Mouse (Mus musculus): Measurements from ENCODE around the gene Ttll7.

Gene Ttll7

DNA sequence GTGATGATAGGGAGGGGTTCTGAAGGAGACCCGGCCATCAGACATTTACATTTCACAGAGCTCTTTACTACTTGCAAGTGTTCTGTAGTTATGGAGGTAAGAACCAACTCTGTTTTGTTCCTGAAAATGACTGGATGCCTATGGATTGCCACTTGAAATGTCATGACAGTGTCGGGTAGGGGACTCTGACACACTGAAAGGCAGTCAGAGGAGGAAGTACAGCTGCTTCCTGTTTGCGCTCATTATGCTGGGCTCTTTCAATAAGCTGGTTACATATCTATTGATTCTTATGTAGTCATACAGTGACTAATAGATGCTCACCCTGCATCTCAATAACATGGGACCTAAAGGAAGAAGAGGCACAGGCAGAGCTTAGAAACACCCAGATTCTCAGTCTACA, 148.8 kb downstream of the Ttll7 start:
- no peak for DNase-seq

DNA sequence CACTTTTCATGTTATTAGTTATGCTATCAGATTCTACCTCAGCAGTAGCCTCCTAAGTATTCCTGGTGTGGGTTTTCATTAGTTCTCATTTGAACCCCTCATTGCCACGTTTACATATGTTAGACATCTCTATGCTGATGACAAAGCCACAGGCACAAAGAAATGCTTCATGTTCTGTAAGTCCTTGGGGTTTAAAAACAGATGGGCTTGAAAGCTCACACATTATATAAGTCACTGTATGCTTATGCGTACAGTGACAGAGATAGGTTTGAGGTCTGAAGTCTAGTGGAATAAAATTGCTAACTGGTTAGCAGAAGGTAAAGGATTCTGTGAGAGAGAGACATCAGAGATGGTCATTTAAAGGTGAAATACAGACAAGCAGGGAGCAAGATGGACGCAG, 149.4 kb downstream of the Ttll7 start:
- no peak for DNase-seq

DNA sequence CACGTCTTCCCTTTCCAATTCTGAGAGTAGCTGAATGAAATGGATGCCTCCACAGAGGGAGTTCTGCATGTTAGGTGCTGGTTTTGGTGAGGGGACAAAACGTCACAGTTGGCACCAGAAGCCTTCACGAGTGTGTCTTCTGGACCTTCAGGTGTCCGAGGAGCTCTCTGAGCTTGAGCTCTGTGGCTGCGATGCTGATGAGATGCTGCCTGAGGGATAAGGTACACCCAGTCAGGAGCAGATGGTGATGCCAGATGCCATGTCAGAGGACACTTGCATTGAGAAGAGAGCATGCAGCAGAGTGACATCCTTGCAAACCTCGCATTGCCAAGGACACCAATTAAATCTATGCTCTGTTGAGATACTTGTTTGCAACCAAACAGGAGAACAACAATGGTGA, 164.3 kb downstream of the Ttll7 start:
- no peak for DNase-seq

DNA sequence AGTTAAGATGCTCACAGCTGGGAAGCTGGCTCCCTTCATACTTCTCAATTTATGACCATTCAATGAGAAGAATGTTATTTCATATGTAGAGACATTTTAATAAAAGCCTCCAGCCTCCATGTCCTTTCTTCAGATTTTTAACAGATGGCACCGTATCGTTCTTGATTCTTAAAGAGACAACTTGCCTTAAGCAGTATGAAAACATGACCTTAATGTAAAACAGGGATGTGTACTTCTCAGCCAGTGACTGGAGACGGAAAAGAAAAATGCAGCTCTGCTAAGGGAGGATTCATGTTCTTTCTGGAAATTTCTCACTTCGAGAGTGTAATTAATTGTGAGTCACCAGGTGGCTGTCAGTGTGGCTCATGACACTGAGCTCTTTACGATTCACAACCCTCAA, 167.3 kb downstream of the Ttll7 start:
- no peak for DNase-seq

DNA sequence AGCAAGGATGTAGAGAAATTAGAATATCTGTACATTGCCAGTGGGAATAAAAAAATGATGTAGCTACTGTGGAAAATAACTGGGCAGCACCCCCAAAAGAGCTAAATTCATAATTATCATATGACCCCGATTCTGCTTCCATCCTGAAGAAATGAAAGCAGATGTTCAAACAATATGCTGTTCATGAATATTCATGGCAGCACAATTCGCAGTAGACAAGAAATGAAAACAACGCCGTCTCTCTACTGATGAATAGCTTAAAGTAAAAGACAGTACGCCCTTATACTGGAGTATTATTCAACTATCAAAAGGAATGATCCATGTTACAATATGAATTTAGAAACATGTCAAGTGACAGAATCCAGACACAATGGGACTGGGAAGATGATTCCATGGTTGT, 174.1 kb downstream of the Ttll7 start:
- DNase-seq = no peak

DNA sequence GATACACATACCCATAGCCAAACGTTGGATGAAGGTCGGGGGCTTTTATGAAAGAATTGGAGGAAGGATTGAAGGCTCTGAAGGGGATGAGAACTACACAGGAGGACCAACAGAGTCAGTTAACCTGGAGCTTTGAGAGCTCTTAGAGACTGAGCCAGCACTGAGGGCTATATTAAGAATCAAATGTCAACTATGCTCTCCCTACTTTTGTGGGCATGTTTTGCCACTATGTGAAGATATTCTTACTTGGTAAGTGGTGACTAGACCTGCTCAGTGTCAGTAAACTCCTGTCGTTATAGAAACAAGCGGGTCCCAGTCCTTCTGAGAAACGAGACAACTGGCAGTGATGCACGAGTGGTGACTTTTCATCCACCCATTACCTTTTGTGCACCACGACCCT, 176.2 kb downstream of the Ttll7 start:
- no peak for DNase-seq

DNA sequence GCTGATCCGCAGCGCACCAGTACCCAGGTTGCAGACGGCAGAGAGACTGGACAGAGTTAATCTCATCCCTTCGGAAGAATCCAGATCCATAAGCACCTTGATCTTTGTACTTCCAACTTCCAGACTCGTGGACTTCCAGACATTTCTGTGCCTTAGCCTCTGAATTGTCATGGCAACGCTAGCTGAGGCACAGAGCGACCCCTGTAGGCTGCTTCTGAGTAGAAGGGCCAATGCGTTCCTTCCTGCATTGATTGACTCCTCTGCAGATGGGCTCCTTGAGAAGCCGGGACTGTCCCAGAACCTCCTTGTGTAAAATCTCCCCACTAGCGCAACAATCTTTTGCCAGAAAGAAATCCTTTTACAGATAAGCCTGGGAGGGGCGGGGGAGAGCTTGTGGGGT, 177.6 kb downstream of the Ttll7 start:
- DNase-seq = no peak

DNA sequence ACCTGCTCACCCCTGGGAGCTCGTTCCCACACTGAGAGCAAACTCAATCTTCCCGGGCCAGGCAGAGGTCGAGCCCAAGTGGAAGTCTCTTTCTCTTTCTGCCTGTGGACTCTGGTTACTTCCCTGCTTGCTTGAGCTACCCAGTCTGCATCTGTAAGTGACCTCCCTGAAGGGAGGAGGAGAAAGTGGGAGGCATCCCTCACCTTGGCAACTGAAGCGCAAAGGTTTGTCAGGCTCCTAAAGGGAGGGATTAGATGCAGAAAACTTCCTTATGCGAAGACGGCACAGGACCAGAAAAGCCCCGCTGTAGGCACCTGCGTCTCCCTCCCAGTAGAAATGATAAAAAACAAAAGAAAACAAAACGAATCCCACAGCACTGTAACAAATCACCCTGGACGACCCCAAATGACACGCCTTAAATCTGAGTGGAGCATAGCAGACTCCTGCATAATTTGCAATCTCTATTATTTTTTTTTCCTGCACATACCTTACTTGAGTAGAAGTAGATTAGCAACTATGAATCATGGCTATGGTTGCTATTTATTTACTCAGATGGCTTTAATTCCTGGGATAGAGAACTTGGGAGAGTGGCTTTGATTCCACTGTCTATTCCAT, 178.2 kb downstream of the Ttll7 start:
- DNase-seq = no peak

Measured in layer of hippocampus, adult 9-11 months (tissue).